Mouse (Mus musculus) olfactory bulb, adult 2 months (tissue): Measurements from ENCODE around the gene Acot3.

Experiments
- CTCF ChIP-seq: fragments of 200-500 bp; IDR thresholded peaks from 2 replicates; pipeline ENCODE4 v1.5.1; 2012; ENCODE audit warnings: low read depth, mild to moderate bottlenecking, low read length, moderate library complexity; ENCODE audit not compliant: insufficient read depth
- POLR2A ChIP-seq: fragments of 200-500 bp; IDR thresholded peaks from 2 replicates; pipeline ENCODE4 v1.6.1; 2012; ENCODE audit warnings: mild to moderate bottlenecking, low read depth, low read length, moderate library complexity; ENCODE audit not compliant: insufficient read depth

GRCm38 (mm10) chr12:84013130-84013529 is 38.8 kb upstream of the Acot3 start:
- TF ChIP-seq CTCF: no peak
- no peak for TF ChIP-seq POLR2A
